Mouse (Mus musculus): ENCODE results near the gene Ramp3. TPM values are rescaled to one million over a fixed set of nuclear protein-coding genes. Genes with fewer than 3 reads are reported as not detected.

Gene Ramp3
- polyA plus RNA-seq (2015; fragmentation: Nextera tagmentation; extraction: Ambion mirVana), result 29.0 and 30.2 TPM in 2 replicates

GRCm38 (mm10) chr11:6658271-6658670 is at the start of gene Ramp3:
Ramp3 (plus strand) TSS chr11:6658521.

GRCm38 (mm10) chr11:6625478-6626387 is 32.6 kb upstream of the Ramp3 start, which contains the start of gene Tbrg4:
Tbrg4 (minus strand) TSS chr11:6626067.

GRCm38 (mm10) chr11:6638537-6638936 is 19.8 kb upstream of the Ramp3 start, which contains the start of gene Wap:
Wap (minus strand) TSS chr11:6638637.

Other genes with a start within 250 kb of the Ramp3 start
- 5,012 and 5,631 TPM in 2 replicates for gene Ppia, start 243.1 kb upstream of the Ramp3 start, polyA plus RNA-seq (2015; fragmentation: Nextera tagmentation; extraction: Ambion mirVana)
- gene H2afv, start 214.1 kb upstream of the Ramp3 start, polyA plus RNA-seq (2015; fragmentation: Nextera tagmentation; extraction: Ambion mirVana), result 149 and 163 TPM in 2 replicates
- gene Purb, start 182.6 kb upstream of the Ramp3 start, polyA plus RNA-seq (2015; fragmentation: Nextera tagmentation; extraction: Ambion mirVana), result 17.7 and 19.8 TPM in 2 replicates
- 0.29 and 0.31 TPM in 2 replicates for gene Myo1g, start 137.6 kb upstream of the Ramp3 start, polyA plus RNA-seq (2015; fragmentation: Nextera tagmentation; extraction: Ambion mirVana)
- 77.6 and 87.2 TPM in 2 replicates for gene Ccm2, start 111.6 kb upstream of the Ramp3 start, polyA plus RNA-seq (2015; fragmentation: Nextera tagmentation; extraction: Ambion mirVana)
- gene Nacad, start 52.5 kb upstream of the Ramp3 start, polyA plus RNA-seq (2015; fragmentation: Nextera tagmentation; extraction: Ambion mirVana), result 54.5 and 57.5 TPM in 2 replicates
- 27.1 and 28.0 TPM in 2 replicates for gene Tbrg4, start 32.5 kb upstream of the Ramp3 start, polyA plus RNA-seq (2015; fragmentation: Nextera tagmentation; extraction: Ambion mirVana)
- gene Wap, start 19.9 kb upstream of the Ramp3 start, polyA plus RNA-seq (2015; fragmentation: Nextera tagmentation; extraction: Ambion mirVana), result not detected in 2 replicates
- not detected in 2 replicates for gene Gm11983, start 179.1 kb downstream of the Ramp3 start, polyA plus RNA-seq (2015; fragmentation: Nextera tagmentation; extraction: Ambion mirVana)

All from neural tube, postnatal 0 days (tissue).